Mouse (Mus musculus): ENCODE data around the gene Gpr89.

The Gpr89 gene

GRCm38 (mm10) chr3:96834587-96835348 lies 70.4 kb downstream of the Gpr89 start:
- in situ Hi-C loops (cut with MboI; ENCODE audit: low pct_unique_long_range_greater_than_20kb in 1 of 2, low sequenced_read_pairs in 2 of 2, unreplicated experiment in 1 of 2), result no loop called here

- in situ Hi-C loops (cut with MboI; ENCODE audit: low pct_unique_long_range_greater_than_20kb in 1 of 2, low sequenced_read_pairs in 2 of 2, unreplicated experiment in 1 of 2), result no loop called here
Measured at GRCm38 (mm10) chr3:96832930-96833329, 72.2 kb downstream of the Gpr89 start.

- in situ Hi-C loops (cut with MboI; ENCODE audit: low pct_unique_long_range_greater_than_20kb in 1 of 2, low sequenced_read_pairs in 2 of 2, unreplicated experiment in 1 of 2), result no loop called here
Measured at GRCm38 (mm10) chr3:96829856-96830255, 75.3 kb downstream of the Gpr89 start.

- in situ Hi-C loops (cut with MboI; ENCODE audit: low pct_unique_long_range_greater_than_20kb in 1 of 2, low sequenced_read_pairs in 2 of 2, unreplicated experiment in 1 of 2), result no loop called here
Measured at GRCm38 (mm10) chr3:96828984-96829383, 76.2 kb downstream of the Gpr89 start, which contains the start of the genes Pdzk1 and Cd160. Gene Pdzk1 (plus strand): TSS chr3:96829284. Gene Cd160 (minus strand): TSS chr3:96829351.

GRCm38 (mm10) chr3:96828308-96828864 lies 76.8 kb downstream of the Gpr89 start:
- in situ Hi-C loops (cut with MboI; ENCODE audit: low pct_unique_long_range_greater_than_20kb in 1 of 2, low sequenced_read_pairs in 2 of 2, unreplicated experiment in 1 of 2), result no loop called here

- in situ Hi-C loops (cut with MboI; ENCODE audit: low pct_unique_long_range_greater_than_20kb in 1 of 2, low sequenced_read_pairs in 2 of 2, unreplicated experiment in 1 of 2), result no loop called here
Measured at GRCm38 (mm10) chr3:96825261-96825660, 79.9 kb downstream of the Gpr89 start.

GRCm38 (mm10) chr3:96824614-96825013 lies 80.5 kb downstream of the Gpr89 start:
- in situ Hi-C loops (cut with MboI; ENCODE audit: low pct_unique_long_range_greater_than_20kb in 1 of 2, low sequenced_read_pairs in 2 of 2, unreplicated experiment in 1 of 2), result no loop called here

- in situ Hi-C loops (cut with MboI; ENCODE audit: low pct_unique_long_range_greater_than_20kb in 1 of 2, low sequenced_read_pairs in 2 of 2, unreplicated experiment in 1 of 2), result no loop called here
Measured at GRCm38 (mm10) chr3:96823701-96824100, 81.4 kb downstream of the Gpr89 start.

- in situ Hi-C loops (cut with MboI; ENCODE audit: low pct_unique_long_range_greater_than_20kb in 1 of 2, low sequenced_read_pairs in 2 of 2, unreplicated experiment in 1 of 2), result no loop called here
Measured at GRCm38 (mm10) chr3:96821581-96821980, 83.6 kb downstream of the Gpr89 start.

DNA sequence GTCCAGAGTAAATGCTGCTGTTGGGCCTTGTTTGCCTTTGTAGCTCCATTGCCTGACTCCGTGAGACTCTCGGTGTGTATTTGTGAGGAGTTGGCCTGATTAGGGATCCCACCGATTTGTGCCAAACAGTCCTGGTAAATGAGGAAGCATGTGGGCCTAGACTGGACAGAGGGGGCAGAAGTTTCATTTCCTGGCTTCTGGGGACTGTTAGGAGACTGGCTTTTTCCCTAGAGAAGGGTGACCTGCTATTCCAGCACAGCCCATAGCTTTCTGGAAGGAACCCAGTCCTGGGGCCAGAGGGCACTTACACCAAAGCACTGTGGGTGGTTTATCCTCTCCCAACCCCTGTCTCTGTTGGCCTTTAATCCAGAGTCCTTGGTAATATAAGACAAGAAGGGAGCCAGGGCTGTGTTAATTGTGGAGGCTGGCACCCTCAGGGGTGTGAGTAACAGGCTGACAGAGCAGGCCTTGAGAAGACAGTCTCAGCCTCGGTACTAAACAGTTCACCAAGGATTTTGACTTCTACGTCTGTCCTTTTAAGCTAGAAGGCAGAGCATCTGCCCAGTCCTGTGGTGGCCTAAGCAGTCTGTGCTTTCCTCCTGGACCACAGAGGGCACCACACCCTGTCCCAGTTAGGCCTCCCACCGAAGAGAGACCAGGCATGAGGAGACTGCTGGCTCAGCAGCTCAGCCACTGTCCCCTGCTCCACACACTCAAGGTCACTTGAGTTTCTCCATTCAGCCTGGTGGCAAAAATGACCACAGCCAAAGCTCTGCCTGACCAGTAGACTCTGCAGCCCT lies 84.8 kb downstream of the Gpr89 start:
- in situ Hi-C loops (cut with MboI; ENCODE audit: low pct_unique_long_range_greater_than_20kb in 1 of 2, low sequenced_read_pairs in 2 of 2, unreplicated experiment in 1 of 2), result no loop called here
